Mouse (Mus musculus): ENCODE results near the gene Sh3kbp1.
A peak's percentile ranks its signal among the peaks of the same experiment; 100 is the strongest.

The Sh3kbp1 gene

DNA sequence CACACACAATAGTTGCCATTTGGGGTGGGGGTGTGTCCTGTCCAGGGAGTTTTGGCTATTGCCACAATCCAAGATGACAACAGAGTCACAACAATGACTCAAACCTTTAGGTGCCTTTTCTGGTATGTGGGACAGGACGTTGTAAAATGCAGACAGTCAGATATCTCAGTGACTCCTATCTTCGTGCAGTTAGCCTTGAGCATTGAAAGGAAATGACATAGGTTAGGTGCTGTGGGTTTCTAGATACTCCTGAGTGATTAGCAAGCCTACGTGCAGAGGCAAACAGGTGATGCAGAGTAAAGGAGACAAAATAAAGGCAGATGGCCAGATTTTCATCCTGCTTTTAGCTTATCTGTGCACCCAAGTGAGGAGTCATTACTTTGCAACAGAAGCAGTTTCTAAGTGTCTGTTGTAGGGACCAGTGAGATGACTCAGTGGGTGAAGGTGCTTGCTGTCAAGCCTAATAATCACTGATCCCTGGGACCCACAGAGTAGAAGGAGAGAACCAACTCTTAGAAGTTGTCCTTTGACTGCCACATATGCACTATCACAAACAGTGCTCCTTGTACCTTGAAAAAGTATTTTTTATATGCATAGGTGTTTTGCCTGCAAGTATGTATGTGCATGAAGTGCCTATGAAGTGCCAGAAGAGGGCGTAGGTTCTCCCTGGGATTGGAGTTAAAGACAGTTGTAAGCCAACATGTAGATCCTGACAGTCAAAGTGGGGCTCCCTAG is 50.7 kb downstream of the Sh3kbp1 start:
- DNase-seq (ENCODE audit: low spot score in 2 of 2), result peak; percentile 32 to 41

DNA sequence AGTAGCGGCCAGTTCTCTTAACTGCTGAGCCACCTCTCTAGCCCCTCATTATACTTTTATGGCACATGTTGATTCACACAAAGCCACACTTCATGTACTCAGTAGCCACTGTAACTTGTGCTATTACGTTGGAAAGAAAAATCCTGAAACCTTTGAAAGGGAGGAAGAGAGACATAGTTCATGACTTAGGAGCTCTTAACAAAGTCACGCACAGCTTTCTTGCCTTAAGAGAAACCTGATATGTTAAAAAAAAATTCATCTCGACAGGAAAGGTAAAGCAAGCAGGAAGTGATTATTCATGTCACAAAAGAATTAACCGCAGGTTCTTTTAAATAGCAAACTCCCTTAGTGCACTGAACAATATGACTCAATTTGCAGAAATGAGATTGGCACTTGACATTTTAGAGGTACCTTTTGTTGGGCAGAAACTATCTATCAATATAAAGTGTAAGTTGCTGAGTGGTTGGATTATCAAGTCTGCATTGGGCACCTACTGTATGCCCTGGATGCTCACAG is 51.3 kb downstream of the Sh3kbp1 start:
- DNase-seq (ENCODE audit: low spot score in 2 of 2), result peak in 1 of 2 experiments; percentile 29

DNA sequence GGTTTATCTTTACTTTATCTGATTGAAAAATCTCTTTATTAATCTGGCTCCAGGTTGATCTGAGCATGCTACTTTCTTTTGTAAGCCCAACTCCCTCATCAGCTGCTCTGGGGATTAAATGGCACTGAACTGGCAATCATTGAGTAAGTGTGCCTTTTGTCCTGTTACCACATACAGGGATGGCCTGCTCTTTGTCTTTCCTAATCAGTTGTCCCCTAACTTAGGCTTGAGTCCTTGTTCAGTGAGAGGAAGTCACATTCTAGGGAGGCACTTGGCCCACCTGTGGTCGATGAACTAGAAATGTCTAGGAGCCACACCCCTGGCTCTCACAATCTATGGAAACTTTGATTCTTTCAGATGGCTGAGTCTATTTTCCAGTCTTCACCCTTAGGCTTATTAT is 58.4 kb downstream of the Sh3kbp1 start:
- no peak for DNase-seq (ENCODE audit: low spot score in 2 of 2)

DNA sequence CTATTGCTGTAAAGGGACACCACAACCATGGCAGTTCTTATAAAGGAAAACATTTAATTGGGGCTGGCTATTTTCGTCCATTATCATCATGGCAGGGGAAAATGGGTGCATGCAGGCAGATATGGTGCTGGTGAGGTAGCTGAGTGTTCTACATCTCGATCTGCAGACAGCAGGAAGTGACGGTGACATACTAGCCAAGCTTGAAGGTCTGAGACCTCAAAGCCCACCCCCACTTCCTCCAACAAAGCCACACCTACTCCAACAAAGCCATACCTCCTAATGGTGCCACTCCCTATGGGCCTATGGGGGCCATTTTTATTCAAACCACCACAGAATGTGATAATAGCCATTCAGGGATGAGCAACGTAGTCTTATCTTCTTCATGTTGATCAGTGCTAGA is 59.8 kb downstream of the Sh3kbp1 start:
- peak; percentile 40 to 48 for DNase-seq (ENCODE audit: low spot score in 2 of 2)

DNA sequence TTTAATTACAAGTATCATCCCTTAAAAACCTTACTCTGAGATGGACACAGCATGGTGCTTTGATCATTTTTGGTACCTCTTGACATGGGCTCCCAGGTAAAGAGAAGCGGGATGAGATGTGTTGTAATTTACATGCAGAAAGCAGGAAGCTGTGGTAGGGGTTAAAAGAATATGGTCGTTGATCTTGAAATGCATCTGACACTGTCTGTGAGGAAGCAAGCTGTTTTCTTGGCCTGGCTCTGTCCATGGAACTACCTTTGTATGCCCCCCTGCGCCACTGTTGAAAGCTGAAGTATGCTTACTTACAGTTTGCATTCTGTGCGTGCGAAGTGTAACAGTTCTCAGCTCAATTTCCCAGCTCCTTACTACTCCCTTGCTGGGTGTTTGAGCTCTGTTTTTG is 61.6 kb downstream of the Sh3kbp1 start:
- no peak for DNase-seq (ENCODE audit: low spot score in 2 of 2)

DNA sequence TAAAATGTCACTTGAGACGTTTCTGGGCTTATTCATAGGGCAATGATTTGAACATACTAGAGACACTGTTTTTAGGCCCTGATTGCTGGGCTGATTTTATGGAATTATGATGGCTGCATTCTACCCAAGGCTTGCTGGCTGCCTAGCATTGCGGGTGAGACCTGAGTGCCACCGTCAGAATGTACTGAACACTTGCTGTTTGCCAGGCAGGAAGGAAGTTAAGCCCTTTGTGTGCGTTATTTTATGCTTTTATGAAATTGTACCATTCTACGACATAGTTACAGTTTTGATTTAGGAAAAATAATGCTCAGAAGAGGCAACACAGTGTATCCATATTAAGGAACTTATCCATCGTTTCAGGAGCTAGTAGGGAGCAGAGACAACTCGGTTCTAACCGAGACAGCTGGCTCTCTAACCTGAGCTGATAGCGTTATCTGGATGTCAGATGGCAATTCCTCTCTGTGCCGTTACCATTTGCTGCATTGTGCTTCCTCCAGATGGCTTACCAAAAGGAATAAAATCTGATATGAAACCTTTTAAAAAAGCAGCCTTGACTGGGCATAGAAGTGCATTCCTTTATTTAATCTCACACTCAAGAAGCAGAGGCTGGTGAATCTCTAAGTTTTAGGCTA is 62.8 kb downstream of the Sh3kbp1 start:
- no peak for DNase-seq (ENCODE audit: low spot score in 2 of 2)

DNA sequence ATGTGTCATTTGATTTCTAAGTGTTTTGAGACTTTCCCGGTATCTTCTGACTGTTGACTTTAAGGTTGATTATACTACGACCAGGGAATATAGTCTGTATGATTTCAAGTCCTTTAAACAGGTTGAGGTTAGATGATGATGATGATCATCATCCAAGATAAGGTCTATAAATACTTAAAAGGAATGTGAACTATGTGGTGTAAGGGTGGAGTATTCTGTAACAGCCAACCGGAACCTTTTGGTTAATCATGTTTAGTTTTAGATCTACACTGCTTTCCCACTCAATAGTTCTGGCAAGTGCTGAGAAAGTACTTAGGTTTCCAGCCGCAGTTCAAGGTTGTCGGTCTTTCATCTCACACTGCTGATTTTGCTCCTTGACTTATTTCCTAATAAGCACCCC is 66.1 kb downstream of the Sh3kbp1 start:
- DNase-seq (ENCODE audit: low spot score in 2 of 2), result no peak

DNA sequence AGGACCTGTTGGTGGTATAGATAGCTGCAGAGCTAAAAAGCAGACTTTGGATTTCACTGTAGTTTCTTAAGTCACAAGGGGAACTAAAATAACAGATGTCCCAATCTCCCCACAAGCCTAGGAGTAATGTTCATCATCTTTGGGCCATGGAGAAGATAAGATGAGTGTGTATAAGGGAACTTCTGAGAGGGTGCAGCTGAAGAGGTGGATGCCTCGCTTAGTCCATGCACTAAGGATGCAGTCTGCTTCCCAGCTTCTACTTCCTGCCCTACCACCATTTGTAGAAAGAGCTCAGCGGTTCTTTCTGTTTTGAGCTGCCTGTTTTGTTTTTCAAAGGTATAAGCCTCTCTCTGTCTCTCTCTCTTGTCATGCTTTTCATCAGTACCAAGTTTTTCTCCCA is 69.5 kb downstream of the Sh3kbp1 start:
- DNase-seq (ENCODE audit: low spot score in 2 of 2), result peak in 1 of 2 experiments; percentile 12

DNA sequence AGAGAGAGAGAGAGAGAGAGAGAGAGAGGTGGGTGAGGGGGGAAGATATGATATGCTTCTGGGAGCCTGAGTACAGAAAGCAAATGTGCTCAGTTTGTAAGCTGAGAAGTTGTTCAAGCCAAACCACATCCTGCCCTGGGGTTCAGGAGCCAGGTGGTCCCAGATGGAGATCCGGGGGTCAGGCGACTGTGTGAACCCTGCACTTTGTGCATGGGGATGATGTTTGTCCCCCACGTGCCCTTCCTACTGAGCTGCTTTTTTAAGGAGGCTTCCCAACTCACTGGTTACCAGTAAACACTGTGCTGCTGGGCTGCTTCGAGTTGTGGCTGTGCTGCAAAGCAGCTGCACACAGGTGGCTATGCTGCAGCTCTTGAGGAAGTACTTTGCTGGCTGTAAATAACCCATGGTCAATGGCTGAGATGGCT is 70.0 kb downstream of the Sh3kbp1 start:
- peak; percentile 54 to 58 for DNase-seq (ENCODE audit: low spot score in 2 of 2)

DNA sequence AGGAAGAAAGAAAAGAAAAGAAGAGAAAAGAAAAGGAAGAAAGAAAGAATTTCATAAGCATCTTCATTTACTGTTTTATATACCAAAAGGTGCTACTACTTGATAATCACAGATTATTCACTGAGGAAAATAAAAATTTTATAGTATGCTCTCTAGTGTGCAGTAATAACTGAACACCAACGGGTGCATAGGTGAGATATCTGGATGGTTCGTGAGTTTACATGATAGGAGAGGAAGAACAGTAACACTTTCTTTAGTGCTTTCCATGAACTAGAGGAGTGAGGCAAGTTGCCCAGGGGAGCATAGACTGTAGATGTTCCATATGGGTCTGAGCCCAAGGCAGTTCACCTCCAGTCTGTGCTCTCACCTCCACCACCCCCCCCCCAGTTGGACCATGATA is 75.8 kb downstream of the Sh3kbp1 start:
- no peak for DNase-seq (ENCODE audit: low spot score in 2 of 2)

DNA sequence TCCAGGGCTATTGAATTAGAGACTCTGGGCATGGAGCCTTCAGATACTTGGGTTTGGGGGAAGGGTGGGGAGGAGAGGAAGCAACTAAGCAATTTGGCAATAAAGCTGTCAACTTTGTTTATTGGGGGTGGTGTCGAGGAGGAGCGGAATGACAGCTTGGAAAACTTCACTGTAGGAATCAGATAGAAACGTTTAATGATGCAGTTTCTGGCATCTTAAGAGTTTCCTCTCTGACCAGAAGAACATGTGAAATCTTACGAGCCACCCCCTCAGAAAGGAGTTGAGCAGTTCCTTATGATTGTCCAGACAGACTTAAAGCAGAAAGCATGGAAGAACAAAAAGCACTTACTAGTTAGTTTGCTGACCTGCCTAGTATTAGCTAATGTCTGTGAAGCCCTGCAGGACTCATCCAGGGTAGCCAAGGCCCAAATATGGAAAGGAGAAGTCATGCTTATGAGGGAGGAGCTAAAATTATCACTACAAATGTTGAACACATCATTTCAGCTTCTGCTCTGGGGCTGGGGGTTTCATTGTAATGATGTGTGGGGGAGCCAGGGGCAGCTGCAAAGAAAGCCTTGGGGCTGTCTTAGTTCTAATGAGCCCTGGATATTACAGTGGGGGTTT is 77.4 kb downstream of the Sh3kbp1 start:
- DNase-seq (ENCODE audit: low spot score in 2 of 2), result no peak

DNA sequence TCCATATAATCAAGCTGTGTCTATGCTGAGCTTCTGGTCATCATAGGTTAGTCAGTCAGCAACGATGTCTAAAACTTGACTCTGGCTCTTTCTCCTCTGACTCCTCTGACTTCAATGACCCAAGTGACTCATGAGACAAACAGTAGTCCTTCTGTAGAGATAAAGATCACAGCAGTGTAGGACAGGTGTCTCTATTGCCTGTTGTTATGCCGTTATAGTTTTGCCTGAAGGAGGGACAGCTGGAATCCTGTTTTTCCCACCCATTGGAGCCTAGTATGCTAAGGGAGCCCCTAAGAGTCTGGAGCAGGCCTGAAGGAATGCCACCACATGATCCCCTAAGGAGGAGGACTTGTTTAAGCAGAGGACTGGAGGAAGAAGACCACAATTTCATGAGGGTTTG is 78.3 kb downstream of the Sh3kbp1 start:
- no peak for DNase-seq (ENCODE audit: low spot score in 2 of 2)

DNA sequence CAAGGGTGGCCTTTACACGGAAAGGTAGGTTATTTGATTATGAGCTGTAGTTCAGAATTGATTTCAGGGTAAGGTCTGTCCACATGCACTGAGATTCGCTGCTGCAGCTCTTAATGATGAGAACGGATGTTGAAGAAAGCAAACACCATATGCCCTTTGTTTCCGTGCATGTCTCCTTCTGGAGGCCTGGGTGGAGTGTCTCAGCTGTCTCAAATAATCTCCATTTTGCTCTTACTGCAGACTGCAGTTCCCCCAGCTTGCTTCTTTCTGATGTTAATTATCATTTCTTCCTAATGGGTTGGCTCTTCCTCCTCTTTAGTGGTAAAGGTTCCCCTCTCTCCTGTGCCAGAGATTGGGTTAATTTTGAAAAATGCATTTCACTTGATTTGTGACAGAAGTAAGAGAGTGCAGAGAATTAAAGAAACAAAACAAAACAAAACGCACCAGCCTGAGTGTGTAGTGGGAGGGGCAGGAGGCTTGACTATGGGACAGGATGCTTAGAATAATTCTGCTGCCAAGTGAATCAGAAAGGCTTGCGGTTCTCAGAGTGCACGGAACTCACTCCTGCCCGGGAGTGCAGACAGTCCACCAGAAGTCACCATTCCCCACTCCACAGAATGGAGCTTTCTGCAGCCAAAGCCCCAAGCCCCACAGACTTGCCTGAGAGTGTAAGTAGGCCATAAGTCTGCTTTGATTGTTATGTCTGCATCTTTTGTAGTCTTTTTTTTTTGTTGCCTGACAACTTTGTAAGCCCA is 81.2 kb downstream of the Sh3kbp1 start:
- peak; percentile 42 to 46 for DNase-seq (ENCODE audit: low spot score in 2 of 2)

DNA sequence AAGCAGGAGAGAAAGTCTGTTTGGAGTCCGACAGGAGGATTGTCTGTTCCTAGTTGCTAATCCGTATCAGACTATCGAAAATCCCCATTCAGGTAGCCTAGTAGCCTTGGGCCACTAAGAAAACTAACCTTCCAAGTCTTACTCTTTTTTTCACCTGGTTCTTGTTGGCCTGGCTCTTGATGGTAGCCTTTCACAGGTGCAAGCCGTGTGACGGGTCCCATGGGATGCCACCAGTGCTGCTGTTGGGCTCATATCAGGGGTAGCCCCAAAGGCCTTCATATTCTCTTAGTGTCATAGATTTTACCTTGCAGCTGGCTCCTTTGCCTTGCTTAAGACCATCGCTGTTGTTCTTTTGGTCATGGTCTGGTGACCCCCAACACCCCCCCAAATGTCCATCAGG is 82.2 kb downstream of the Sh3kbp1 start:
- peak; percentile 52 to 61 for DNase-seq (ENCODE audit: low spot score in 2 of 2)

DNA sequence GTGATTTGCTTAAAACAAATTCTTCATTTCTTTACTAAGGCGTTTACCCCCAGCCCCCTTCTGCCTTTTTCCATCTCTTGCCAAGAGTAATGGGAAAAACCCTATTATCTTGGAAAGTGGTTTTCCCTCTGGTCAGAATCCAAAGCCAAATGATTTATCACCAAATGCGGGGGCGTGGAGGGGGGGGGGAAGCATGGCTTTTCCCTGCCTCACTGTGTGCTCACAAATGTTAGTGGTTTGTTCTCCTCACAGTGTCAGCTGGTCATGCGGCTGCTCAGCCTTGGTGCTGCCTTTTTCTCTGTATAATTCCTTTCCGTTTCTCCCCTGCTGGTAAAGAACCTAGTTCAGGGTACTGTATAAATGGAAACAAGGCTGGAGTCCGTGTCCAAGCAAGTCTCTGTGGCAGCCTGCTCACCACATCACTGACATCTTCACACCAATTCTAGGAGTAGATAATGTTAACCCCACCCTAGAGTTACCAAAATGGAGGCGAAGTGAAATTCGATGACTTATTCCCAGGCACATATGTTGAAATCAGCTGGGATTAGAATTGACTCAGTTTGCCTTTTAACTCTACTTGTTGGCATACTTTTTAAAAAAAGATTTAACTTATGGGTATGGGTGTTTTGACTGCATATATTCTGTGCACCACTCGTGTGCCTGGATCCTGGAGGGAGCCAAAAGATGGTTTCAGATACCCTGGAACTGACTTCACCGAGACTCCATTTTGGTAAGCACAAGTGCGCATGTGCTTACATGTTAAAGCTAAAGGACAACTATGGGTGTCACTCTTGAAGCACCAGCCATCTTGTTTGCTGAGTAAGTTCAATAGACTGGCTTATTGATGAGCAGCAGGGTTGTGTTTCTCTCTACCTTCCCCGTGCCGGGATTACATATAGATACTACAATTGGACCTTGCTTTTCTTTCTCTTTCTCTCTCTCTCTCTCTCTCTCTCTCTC is 84.3 kb downstream of the Sh3kbp1 start:
- DNase-seq (ENCODE audit: low spot score in 2 of 2), result no peak

DNA sequence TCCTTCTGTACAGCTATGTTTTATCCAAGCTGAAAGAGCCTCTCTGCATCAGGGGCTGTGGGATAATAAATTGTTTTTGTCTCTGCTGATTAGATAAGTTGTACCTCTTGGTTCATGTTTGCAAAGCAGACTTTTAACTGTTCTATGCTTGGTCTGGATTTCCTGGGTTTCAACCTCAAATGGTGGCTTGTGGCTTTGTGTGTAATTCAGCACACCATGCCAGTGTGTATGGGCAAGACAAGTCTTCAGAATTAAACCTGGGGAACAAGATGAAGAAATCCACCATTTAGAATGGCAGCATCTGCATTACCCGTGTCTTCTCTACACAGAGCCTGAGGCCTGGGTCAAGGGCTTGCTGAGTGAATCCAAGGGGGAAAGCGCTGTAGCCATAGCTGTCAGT is 86.1 kb downstream of the Sh3kbp1 start:
- no peak for DNase-seq (ENCODE audit: low spot score in 2 of 2)

DNA sequence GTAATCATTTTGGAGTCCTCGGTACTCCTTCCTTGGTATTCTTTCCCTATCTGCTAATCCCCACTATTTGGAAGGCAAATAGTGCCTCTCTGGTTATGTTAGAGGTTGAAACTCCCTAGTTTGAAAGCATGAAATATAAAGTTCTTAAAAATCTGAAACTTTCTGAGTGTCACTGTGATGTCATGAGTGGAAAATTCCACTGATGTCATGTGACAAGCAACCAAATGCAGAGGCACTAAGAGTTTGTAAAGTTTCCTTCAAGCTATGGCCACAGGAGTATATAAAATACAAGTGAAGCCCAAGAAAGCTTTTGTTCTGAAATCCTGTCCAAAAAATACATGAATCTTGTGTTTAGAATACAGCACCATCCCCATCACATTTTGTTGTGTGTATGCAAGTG is 94.3 kb downstream of the Sh3kbp1 start:
- DNase-seq (ENCODE audit: low spot score in 2 of 2), result no peak

DNA sequence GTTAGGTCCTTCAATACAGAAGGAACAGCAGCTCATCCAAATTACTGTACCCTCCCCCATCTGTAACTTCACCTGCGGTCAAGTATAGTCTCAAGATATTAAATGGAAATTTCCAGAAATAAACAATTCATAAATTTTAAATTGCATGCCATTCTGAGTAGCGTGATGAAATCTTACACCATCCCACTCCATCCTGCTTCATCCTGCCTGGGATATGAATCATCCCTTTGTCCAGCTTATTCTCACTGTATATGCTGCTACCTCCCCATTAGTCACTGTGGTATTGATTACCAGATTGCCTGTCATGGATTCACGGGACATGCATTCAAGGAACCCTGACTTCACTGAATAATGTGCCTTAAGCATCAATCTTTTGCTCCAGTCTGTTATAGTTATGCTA is 104.3 kb downstream of the Sh3kbp1 start:
- DNase-seq (ENCODE audit: low spot score in 2 of 2), result no peak

DNA sequence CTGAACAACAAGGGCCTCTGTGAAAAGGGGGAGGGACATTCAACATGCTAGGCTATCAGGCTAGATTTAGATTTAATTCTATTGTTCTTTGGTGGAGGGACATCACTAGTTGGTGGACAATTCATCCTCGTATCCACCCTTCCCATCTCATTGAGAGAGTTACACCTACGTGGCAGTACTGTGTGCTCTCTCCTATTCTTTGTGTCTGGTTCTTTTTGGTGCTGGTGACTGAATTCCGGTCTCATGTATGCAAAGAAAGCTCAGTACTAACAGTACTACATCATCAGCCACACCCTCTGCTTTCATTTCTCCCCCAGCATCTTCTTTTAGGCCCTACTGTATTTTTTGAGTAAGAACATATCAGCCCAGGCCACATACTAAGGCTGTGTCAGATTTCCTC is 105.8 kb downstream of the Sh3kbp1 start:
- DNase-seq (ENCODE audit: low spot score in 2 of 2), result no peak

DNA sequence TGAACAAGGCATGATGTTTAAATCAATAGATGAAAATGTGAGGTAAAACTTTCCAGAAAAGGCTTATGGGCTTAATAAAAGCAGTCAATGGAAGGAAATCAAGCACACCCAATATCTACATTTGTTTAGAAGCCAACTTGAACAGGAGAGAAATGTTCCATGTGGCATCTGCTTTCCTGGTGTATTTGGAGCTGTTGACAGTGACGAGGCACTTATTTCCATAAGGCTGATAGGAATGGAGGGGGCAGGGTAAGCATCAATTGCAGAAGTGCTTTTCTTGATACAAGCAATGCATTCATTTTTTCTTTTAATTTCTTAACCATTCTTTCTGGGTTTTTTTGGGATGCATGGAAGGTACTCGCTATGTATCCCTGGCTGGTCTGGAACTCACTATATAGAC is 106.9 kb downstream of the Sh3kbp1 start:
- DNase-seq (ENCODE audit: low spot score in 2 of 2), result no peak

DNA sequence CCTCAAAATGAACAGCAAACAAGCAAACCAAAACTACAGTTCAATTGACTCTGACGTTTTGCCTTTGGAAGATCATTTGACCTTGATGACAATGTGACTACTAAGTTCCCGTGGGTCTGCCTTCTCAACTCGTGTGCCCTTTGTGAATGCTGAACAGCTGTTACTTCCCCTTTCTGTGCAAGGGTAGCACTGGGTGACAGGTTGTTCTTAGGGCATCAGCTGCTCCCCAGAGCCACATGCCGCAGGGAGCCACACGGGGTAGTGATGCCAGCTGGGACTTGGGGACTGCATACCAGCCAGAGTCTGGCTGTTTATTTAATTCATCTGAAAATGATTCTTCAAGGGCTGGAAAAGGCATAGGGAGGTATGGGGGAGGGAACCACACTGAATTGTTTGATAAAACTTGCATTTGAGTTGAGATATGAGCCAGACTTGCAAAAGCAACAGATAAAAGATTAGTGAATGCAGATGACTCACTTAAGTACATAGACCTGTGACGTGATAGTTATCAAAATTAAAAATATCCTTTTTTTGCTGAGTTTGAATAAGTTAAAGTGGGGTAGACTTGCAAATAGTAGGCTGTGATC is 108.5 kb downstream of the Sh3kbp1 start:
- peak; percentile 65 for DNase-seq (ENCODE audit: low spot score in 2 of 2)

Data from spleen, postnatal 36 days (tissue).